Mouse (Mus musculus) hindbrain, embryonic 14.5 days (tissue): Measurements from ENCODE around the gene Rybp. TPM values are rescaled to one million over a fixed set of nuclear protein-coding genes. Genes with fewer than 3 reads are reported as not detected.
A peak's percentile ranks its signal among the peaks of the same experiment; 100 is the strongest.

Experiments used
- ATAC-seq: fragments of 200-750 bp; cut with Nextera tagmentation; 2 replicates; pipeline ENCODE4 v1.8.0; 2017; ENCODE audit warnings: moderate number of reproducible peaks, mild to moderate bottlenecking, moderate TSS enrichment, moderate library complexity; ENCODE audit not compliant: low FRiP score
- DNase-seq: peaks from one replicate; pipeline ENCODE4 v3.0.0-alpha.2; 2015; ENCODE audit warnings: low spot score
- H3K27ac ChIP-seq: fragments of 300-500 bp; sonication (generic); 2 replicates; pipeline ENCODE4 v1.5.1; 2014; ENCODE audit warnings: mild to moderate bottlenecking, moderate library complexity
- H3K27me3 ChIP-seq: fragments of 300-500 bp; sonication (generic); 2 replicates; pipeline ENCODE4 v1.6.1; 2014; ENCODE audit warnings: mild to moderate bottlenecking, low read length, mixed read lengths; ENCODE audit not compliant: control insufficient read depth, insufficient read depth
- H3K36me3 ChIP-seq: fragments of 300-500 bp; sonication (generic); replicated peaks from 2 replicates; pipeline ENCODE4 v1.6.1; 2014; ENCODE audit not compliant: control insufficient read depth, insufficient read depth
- H3K4me1 ChIP-seq: fragments of 300-500 bp; sonication (generic); replicated peaks from 2 replicates; pipeline ENCODE4 v1.6.1; 2014; ENCODE audit warnings: antibody characterized with exemption, low read length, mixed read lengths; ENCODE audit not compliant: control insufficient read depth, insufficient read depth
- H3K4me2 ChIP-seq: fragments of 300-500 bp; sonication (generic); replicated peaks from 2 replicates; pipeline ENCODE4 v1.6.1; 2014; ENCODE audit warnings: mild to moderate bottlenecking, moderate library complexity
- H3K4me3 ChIP-seq: fragments of 300-500 bp; sonication (generic); replicated peaks from 2 replicates; pipeline ENCODE4 v1.5.1; 2014; ENCODE audit warnings: mild to moderate bottlenecking, low read length
- H3K9ac ChIP-seq: fragments of 300-500 bp; sonication (generic); 2 replicates; pipeline ENCODE4 v1.6.1; 2014
- H3K9me3 ChIP-seq: fragments of 300-500 bp; sonication (generic); 2 replicates; pipeline ENCODE4 v1.6.1; 2016; ENCODE audit warnings: low read length; ENCODE audit not compliant: control insufficient read depth
- WGBS: fragments of 180-500 bp; shearing (Covaris S2); extraction: QIAGEN DNeasy Blood & Tissue Kit; methylation state at CpG from one replicate; pipeline ENCODE4 v1.1.7; 2014; 5-methylcytosine and 5-hydroxymethylcytosine counted together
- polyA plus RNA-seq: library from polyadenylated mRNA; unstranded; fragments of >200 nt; fragmentation: Nextera tagmentation; extraction: Ambion mirVana; gene quantifications from 2 replicates; pipeline ENCODE4 v1.2.1, GENCODE M21; 2014

Rybp gene
- polyA plus RNA-seq, 1 experiment from 2014 or later = 14.5 TPM

GRCm38 (mm10) chr6:100297536-100297935 lies 10.3 kb upstream of the Rybp start:
- Histone ChIP-seq H3K4me1 (no peaks in the 10 kb centered on the region), H3K27me3 (no peaks in the 10 kb centered on the region), H3K27ac (no peak overlapping the region), H3K36me3 (no peaks in the 10 kb centered on the region), H3K4me3 (no peak overlapping the region), H3K9ac (no peak overlapping the region), H3K4me2 (no peak overlapping the region), H3K9me3 (no peaks in the 10 kb centered on the region)
- WGBS = 85% methylated on average over 8 of the region's 8 CpGs
- no peak for DNase-seq
- no peak for ATAC-seq

GRCm38 (mm10) chr6:100292411-100292810 lies 5.1 kb upstream of the Rybp start:
- no peak overlapping the region for H3K9ac ChIP-seq
- no peaks in the 10 kb centered on the region for H3K9me3 ChIP-seq
- ATAC-seq (no peak), DNase-seq (no peak)
- H3K4me2 ChIP-seq = no peak overlapping the region
- H3K36me3 ChIP-seq = no peaks in the 10 kb centered on the region
- 86% methylated on average over 6 of the region's 6 CpGs for WGBS
- no peak overlapping the region for H3K27ac ChIP-seq
- H3K27me3 ChIP-seq = peaks cover 8% of the 10 kb centered on the region
- H3K4me3 ChIP-seq = no peak overlapping the region
- H3K4me1 ChIP-seq = peaks cover 3% of the 10 kb centered on the region; the same call in 1 of the 2 replicates

- no peaks in the 10 kb centered on the region for H3K36me3 ChIP-seq
- DNase-seq (no peak), ATAC-seq (no peak)
- no peak overlapping the region for H3K4me3 ChIP-seq
- no peak overlapping the region for H3K9ac ChIP-seq
- 80% methylated on average over 5 of the region's 5 CpGs for WGBS
- H3K9me3 ChIP-seq = no peaks in the 10 kb centered on the region
- peaks cover 23% of the 10 kb centered on the region for H3K4me1 ChIP-seq
- H3K27ac ChIP-seq = no peak overlapping the region
- no peak overlapping the region for H3K4me2 ChIP-seq
- peaks cover 8% of the 10 kb centered on the region for H3K27me3 ChIP-seq
Measured at GRCm38 (mm10) chr6:100289058-100289457, 1.8 kb upstream of the Rybp start.

GRCm38 (mm10) chr6:100288730-100289035 lies 1.4 kb upstream of the Rybp start:
- no peak overlapping the region for H3K27ac ChIP-seq
- no peaks in the 10 kb centered on the region for H3K9me3 ChIP-seq
- 54% methylated on average over 4 of the region's 4 CpGs for WGBS
- H3K4me3 ChIP-seq = no peak overlapping the region
- no peaks in the 10 kb centered on the region for H3K36me3 ChIP-seq
- H3K4me2 ChIP-seq = peak overlapping the region; percentile 91; the same call in 1 of the 2 replicates
- DNase-seq (no peak), ATAC-seq (no peak)
- H3K27me3 ChIP-seq = peaks cover 8% of the 10 kb centered on the region
- peaks cover 27% of the 10 kb centered on the region for H3K4me1 ChIP-seq
- H3K9ac ChIP-seq = no peak overlapping the region

- no peaks in the 10 kb centered on the region for H3K9me3 ChIP-seq
- H3K27me3 ChIP-seq = peaks cover 8% of the 10 kb centered on the region
- H3K27ac ChIP-seq = peak overlapping the region; percentile 99
- peak overlapping the region; percentile 91 for H3K4me2 ChIP-seq
- peak overlapping the region; percentile 75 for H3K4me3 ChIP-seq
- ATAC-seq (peak; percentile 41), DNase-seq (no peak)
- H3K36me3 ChIP-seq = no peaks in the 10 kb centered on the region
- 2% methylated on average over 23 of the region's 23 CpGs for WGBS
- H3K9ac ChIP-seq = peak overlapping the region; percentile 71
- H3K4me1 ChIP-seq = peaks cover 29% of the 10 kb centered on the region
Measured at GRCm38 (mm10) chr6:100288016-100288729, 888 bp upstream of the Rybp start.

GRCm38 (mm10) chr6:100286573-100287333 lies 532 bp downstream of the Rybp start:
- no peaks in the 10 kb centered on the region for H3K36me3 ChIP-seq
- peak overlapping the region; percentile 75 for H3K4me3 ChIP-seq
- peak overlapping the region; percentile 91 for H3K4me2 ChIP-seq
- H3K4me1 ChIP-seq = peaks cover 29% of the 10 kb centered on the region
- peak overlapping the region; percentile 99 for H3K27ac ChIP-seq
- whole genome bisulfite sequencing = under 1% methylated on average over 89 of the region's 117 CpGs
- peak; percentile 75 for ATAC-seq
- peak; percentile 61 for DNase-seq
- peaks cover 8% of the 10 kb centered on the region for H3K27me3 ChIP-seq
- H3K9ac ChIP-seq = peak overlapping the region; percentile 96
- no peaks in the 10 kb centered on the region for H3K9me3 ChIP-seq

GRCm38 (mm10) chr6:100285985-100286572 lies 1.2 kb downstream of the Rybp start:
- Histone ChIP-seq H3K4me2 (peak overlapping the region; percentile 91), H3K9me3 (no peaks in the 10 kb centered on the region), H3K27ac (peak overlapping the region; percentile 99), H3K4me3 (peak overlapping the region; percentile 75), H3K9ac (peak overlapping the region; percentile 96), H3K27me3 (peaks cover 8% of the 10 kb centered on the region), H3K4me1 (peaks cover 29% of the 10 kb centered on the region), H3K36me3 (no peaks in the 10 kb centered on the region)
- 1% methylated on average over 18 of the region's 18 CpGs for WGBS
- peak; percentile 33 for DNase-seq
- no peak for ATAC-seq

GRCm38 (mm10) chr6:100278841-100279240 lies 8.4 kb downstream of the Rybp start:
- Histone ChIP-seq H3K9me3 (no peaks in the 10 kb centered on the region), H3K9ac (no peak overlapping the region), H3K4me1 (peaks cover 20% of the 10 kb centered on the region), H3K27ac (no peak overlapping the region), H3K4me2 (no peak overlapping the region), H3K36me3 (no peaks in the 10 kb centered on the region), H3K4me3 (no peak overlapping the region), H3K27me3 (no peaks in the 10 kb centered on the region)
- DNase-seq = no peak
- WGBS = 89% methylated on average over 1 of the region's 1 CpGs
- ATAC-seq = no peak

GRCm38 (mm10) chr6:100276344-100276743 lies 10.9 kb downstream of the Rybp start:
- DNase-seq (no peak), ATAC-seq (no peak)
- Histone ChIP-seq H3K27me3 (no peaks in the 10 kb centered on the region), H3K4me3 (no peak overlapping the region), H3K9ac (no peak overlapping the region), H3K9me3 (no peaks in the 10 kb centered on the region), H3K4me2 (no peak overlapping the region), H3K36me3 (no peaks in the 10 kb centered on the region), H3K4me1 (peaks cover 17% of the 10 kb centered on the region; the same call in 1 of the 2 replicates), H3K27ac (no peak overlapping the region)
- 90% methylated on average over 3 of the region's 3 CpGs for WGBS
